Mouse (Mus musculus) midbrain, embryonic 16.5 days (tissue): ENCODE results near the gene Ssr3. TPM values are rescaled to one million over a fixed set of nuclear protein-coding genes. Genes with fewer than 3 reads are reported as not detected.
A peak's percentile ranks its signal among the peaks of the same experiment; 100 is the strongest.

ENCODE experiments used
- ATAC-seq: fragments of 200-750 bp; cut with Nextera tagmentation; 2 replicates; pipeline ENCODE4 v1.8.0; 2017; ENCODE audit warnings: moderate TSS enrichment
- H3K27ac ChIP-seq: fragments of 300-500 bp; sonication (generic); 2 replicates; pipeline ENCODE4 v1.5.1; 2014; ENCODE audit warnings: mild to moderate bottlenecking, low read length, mixed read lengths
- H3K27me3 ChIP-seq: fragments of 300-500 bp; sonication (generic); 2 replicates; pipeline ENCODE4 v1.6.1; 2014; ENCODE audit warnings: low read depth, low read length, mixed read lengths; ENCODE audit not compliant: control insufficient read depth, insufficient read depth
- H3K36me3 ChIP-seq: fragments of 300-500 bp; sonication (generic); 2 replicates; pipeline ENCODE4 v1.6.1; 2014; ENCODE audit warnings: mild to moderate bottlenecking, low read length, moderate library complexity, mixed read lengths; ENCODE audit not compliant: control insufficient read depth, insufficient read depth
- H3K4me1 ChIP-seq: fragments of 300-500 bp; sonication (generic); 2 replicates; pipeline ENCODE4 v1.6.1; 2014; ENCODE audit warnings: mild to moderate bottlenecking, low read length, mixed read lengths; ENCODE audit not compliant: control insufficient read depth, insufficient read depth
- H3K4me2 ChIP-seq: fragments of 300-500 bp; sonication (generic); 2 replicates; pipeline ENCODE4 v1.6.1; 2014; ENCODE audit warnings: mild to moderate bottlenecking, low read length, mixed read lengths
- H3K4me3 ChIP-seq: fragments of 300-500 bp; sonication (generic); 2 replicates; pipeline ENCODE4 v1.5.1; 2014; ENCODE audit warnings: low read depth, mild to moderate bottlenecking, low read length, moderate library complexity, mixed read lengths
- H3K9ac ChIP-seq: fragments of 300-500 bp; sonication (generic); 2 replicates; pipeline ENCODE4 v1.6.1; 2014; ENCODE audit warnings: low read depth, low read length, mixed read lengths
- H3K9me3 ChIP-seq: fragments of 300-500 bp; sonication (generic); replicated peaks from 2 replicates; pipeline ENCODE4 v1.6.1; 2014; ENCODE audit warnings: mild to moderate bottlenecking, low read length, mixed read lengths; ENCODE audit not compliant: control insufficient read depth, poor library complexity, severe bottlenecking
- WGBS: fragments of 180-500 bp; shearing (Covaris S2); extraction: QIAGEN DNeasy Blood & Tissue Kit; methylation state at CpG from one replicate; pipeline ENCODE4 v1.1.7; 2014; 5-methylcytosine and 5-hydroxymethylcytosine counted together
- polyA plus RNA-seq: library from polyadenylated mRNA; unstranded; fragments of >200 nt; fragmentation: Nextera tagmentation; extraction: Ambion mirVana; gene quantifications from 2 replicates; pipeline ENCODE4 v1.2.1, GENCODE M21; 2015

Ssr3 gene
- 170 and 172 TPM in 2 replicates for polyA plus RNA-seq

GRCm38 (mm10) chr3:65392421-65392817, at the start of gene Ssr3:
Ssr3 (minus strand) TSS chr3:65392623.
- no peaks in the 10 kb centered on the region for H3K9me3 ChIP-seq
- peak within 1 kb of the TSS; percentile 78 for H3K27ac ChIP-seq
- H3K27me3 ChIP-seq: no peaks in the 10 kb centered on the region
- H3K9ac ChIP-seq: peak within 1 kb of the TSS; percentile 78
- H3K36me3 ChIP-seq: peaks cover 6% of the 10 kb centered on the region
- H3K4me2 ChIP-seq: peak within 1 kb of the TSS; percentile 68
- peaks cover 17% of the 10 kb centered on the region for H3K4me1 ChIP-seq
- H3K4me3 ChIP-seq: peak within 1 kb of the TSS; percentile 63
- WGBS: 0% methylated on average over 36 of the region's 36 CpGs
- ATAC-seq: peak; percentile 100

GRCm38 (mm10) chr3:65441586-65442111, 49.2 kb upstream of the Ssr3 start:
- H3K36me3 ChIP-seq: no peaks in the 10 kb centered on the region
- H3K4me2 ChIP-seq: no peak overlapping the region
- ATAC-seq: peak; percentile 83
- H3K27me3 ChIP-seq: no peaks in the 10 kb centered on the region
- peak overlapping the region; percentile 43 for H3K27ac ChIP-seq
- H3K4me1 ChIP-seq: no peaks in the 10 kb centered on the region
- WGBS: 29% methylated on average over 8 of the region's 8 CpGs
- no peaks in the 10 kb centered on the region for H3K9me3 ChIP-seq
- H3K4me3 ChIP-seq: no peak overlapping the region
- H3K9ac ChIP-seq: no peak overlapping the region

- H3K36me3 ChIP-seq: no peaks in the 10 kb centered on the region
- H3K4me2 ChIP-seq: no peak overlapping the region
- no peaks in the 10 kb centered on the region for H3K27me3 ChIP-seq
- H3K9me3 ChIP-seq: no peaks in the 10 kb centered on the region
- H3K4me3 ChIP-seq: no peak overlapping the region
- ATAC-seq: no peak
- H3K27ac ChIP-seq: no peak overlapping the region
- WGBS: 91% methylated on average over 7 of the region's 7 CpGs
- no peaks in the 10 kb centered on the region for H3K4me1 ChIP-seq
- H3K9ac ChIP-seq: no peak overlapping the region
Observed at GRCm38 (mm10) chr3:65438511-65439228, 46.2 kb upstream of the Ssr3 start.

- 44% methylated on average over 2 of the region's 2 CpGs for WGBS
- Histone ChIP-seq H3K9me3 (no peaks in the 10 kb centered on the region), H3K27me3 (no peaks in the 10 kb centered on the region), H3K4me3 (no peak overlapping the region), H3K4me1 (no peaks in the 10 kb centered on the region), H3K9ac (no peak overlapping the region), H3K4me2 (no peak overlapping the region), H3K27ac (no peak overlapping the region), H3K36me3 (no peaks in the 10 kb centered on the region)
- ATAC-seq: no peak
Observed at GRCm38 (mm10) chr3:65435812-65436211, 43.4 kb upstream of the Ssr3 start.

DNA sequence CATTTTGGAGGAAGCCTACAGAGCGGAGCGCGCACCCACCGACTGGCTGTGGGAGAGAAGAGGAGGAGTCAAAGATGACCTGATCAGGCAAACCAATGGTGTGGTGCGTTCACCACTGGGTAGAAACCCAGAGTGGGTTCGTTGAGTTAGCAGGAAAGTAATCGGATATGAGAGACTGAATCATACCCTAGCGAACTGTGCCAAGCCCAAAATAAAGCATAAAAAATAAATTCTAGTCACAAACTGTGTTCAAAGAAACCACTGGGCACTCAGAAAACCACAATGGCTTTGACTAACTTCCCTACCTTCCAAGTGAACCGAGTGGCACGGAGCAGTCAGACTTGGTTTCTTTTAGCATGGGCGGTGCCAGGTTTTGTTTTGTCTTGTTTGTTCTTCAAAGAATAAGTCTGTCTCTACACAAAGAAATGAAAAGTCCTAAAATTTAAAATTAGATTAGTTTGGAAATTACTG, 42.7 kb upstream of the Ssr3 start:
- WGBS: 81% methylated on average over 11 of the region's 11 CpGs

DNA sequence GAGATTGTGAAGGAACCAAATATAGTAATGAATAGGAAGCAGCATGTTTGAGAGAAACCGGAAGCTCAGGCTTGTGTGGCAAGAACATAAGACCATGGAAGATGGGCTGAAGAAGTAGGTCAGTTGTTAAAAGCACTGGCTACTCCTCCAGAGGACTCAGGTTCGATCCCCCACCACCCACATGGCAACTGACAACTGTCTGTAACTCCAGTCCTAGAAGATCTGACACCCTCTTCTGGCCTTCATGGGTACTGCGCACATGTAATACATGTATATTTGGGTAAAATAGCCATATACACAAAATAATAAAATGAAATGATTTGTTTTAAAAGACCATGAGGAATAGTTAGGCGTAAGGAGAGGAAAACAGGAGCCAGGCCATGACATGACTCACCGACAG, 39.8 kb upstream of the Ssr3 start:
- H3K4me2 ChIP-seq: no peak overlapping the region
- H3K36me3 ChIP-seq: no peaks in the 10 kb centered on the region
- H3K9me3 ChIP-seq: no peaks in the 10 kb centered on the region
- ATAC-seq: no peak
- H3K27ac ChIP-seq: no peak overlapping the region
- H3K9ac ChIP-seq: no peak overlapping the region
- H3K4me3 ChIP-seq: no peak overlapping the region
- H3K4me1 ChIP-seq: no peaks in the 10 kb centered on the region
- WGBS: 95% methylated on average over 5 of the region's 5 CpGs
- H3K27me3 ChIP-seq: no peaks in the 10 kb centered on the region

More for the DNA sequence above, 42.7 kb upstream of the Ssr3 start:
- H3K36me3 ChIP-seq: no peaks in the 10 kb centered on the region
- H3K4me3 ChIP-seq: no peak overlapping the region
- no peak overlapping the region for H3K27ac ChIP-seq
- H3K9ac ChIP-seq: no peak overlapping the region
- no peak overlapping the region for H3K4me2 ChIP-seq
- H3K4me1 ChIP-seq: no peaks in the 10 kb centered on the region
- no peak for ATAC-seq
- no peaks in the 10 kb centered on the region for H3K9me3 ChIP-seq
- H3K27me3 ChIP-seq: no peaks in the 10 kb centered on the region

GRCm38 (mm10) chr3:65419706-65420105, 27.3 kb upstream of the Ssr3 start:
- Histone ChIP-seq H3K4me2 (no peak overlapping the region), H3K4me1 (no peaks in the 10 kb centered on the region), H3K36me3 (no peaks in the 10 kb centered on the region), H3K9me3 (no peaks in the 10 kb centered on the region), H3K27me3 (no peaks in the 10 kb centered on the region), H3K9ac (no peak overlapping the region), H3K4me3 (no peak overlapping the region), H3K27ac (no peak overlapping the region)
- no peak for ATAC-seq
- 92% methylated on average over 3 of the region's 3 CpGs for WGBS

DNA sequence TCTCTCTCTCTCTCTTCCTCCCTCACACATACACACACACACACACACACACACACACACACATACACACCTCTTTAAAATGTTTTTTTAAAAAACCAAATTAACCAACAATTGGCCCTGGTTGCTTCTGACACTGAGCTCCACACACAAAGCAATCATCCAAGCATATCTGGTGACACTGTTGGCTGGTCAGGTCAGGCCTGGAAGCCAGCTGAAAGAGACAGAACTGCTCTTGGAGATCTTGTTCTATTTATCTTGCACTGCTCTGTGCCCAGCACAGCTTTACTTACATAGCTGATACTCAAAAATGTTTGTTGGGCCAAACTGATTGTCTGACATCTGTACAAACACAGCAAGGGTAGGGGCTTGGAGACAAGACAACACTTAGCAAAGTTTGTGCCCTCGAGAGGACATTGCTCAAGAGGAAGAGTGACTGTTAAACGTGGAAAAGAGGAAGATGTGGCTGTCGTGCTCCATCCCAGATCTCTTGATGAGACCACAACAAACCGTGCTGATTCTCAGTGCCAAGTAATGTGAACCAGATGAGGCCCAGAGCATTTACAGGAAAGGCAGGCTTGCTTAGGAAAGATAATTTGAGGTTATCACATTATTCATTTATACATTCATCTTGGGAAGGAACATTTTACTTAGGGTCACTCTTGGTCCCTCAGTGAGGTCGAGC, 25.6 kb upstream of the Ssr3 start:
- no peak for ATAC-seq
- H3K4me2 ChIP-seq: no peak overlapping the region
- no peak overlapping the region for H3K27ac ChIP-seq
- H3K4me3 ChIP-seq: no peak overlapping the region
- no peaks in the 10 kb centered on the region for H3K4me1 ChIP-seq
- H3K9me3 ChIP-seq: no peaks in the 10 kb centered on the region
- 76% methylated on average over 5 of the region's 5 CpGs for WGBS
- H3K36me3 ChIP-seq: no peaks in the 10 kb centered on the region
- no peak overlapping the region for H3K9ac ChIP-seq
- H3K27me3 ChIP-seq: no peaks in the 10 kb centered on the region

DNA sequence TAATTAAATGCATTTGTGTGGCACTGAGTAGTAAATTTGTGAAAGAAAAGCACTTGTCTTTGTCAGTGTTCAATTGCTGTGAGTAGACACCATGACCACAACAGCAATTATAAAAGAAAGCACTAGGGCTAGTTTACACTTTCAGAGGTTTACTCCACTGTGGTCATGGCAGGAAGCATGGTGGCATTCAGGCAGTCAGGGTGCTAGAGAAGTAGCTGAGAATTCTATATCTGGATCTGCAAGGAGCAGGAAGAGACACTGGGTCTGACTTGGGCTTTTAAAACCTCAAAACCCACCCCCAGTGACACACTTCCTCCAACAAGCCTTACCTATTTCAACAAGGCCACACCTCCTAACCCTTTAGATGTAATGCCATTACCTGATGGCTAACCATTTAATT, 24.1 kb upstream of the Ssr3 start:
- Histone ChIP-seq H3K36me3 (no peaks in the 10 kb centered on the region), H3K27ac (no peak overlapping the region), H3K4me2 (no peak overlapping the region), H3K27me3 (no peaks in the 10 kb centered on the region), H3K9me3 (no peaks in the 10 kb centered on the region), H3K9ac (no peak overlapping the region), H3K4me3 (no peak overlapping the region), H3K4me1 (no peaks in the 10 kb centered on the region)
- ATAC-seq: no peak
